Mouse (Mus musculus) testis, adult 2 months (tissue): Measurements from ENCODE around the gene Slc38a1. TPM values are rescaled to one million over a fixed set of nuclear protein-coding genes. Genes with fewer than 3 reads are reported as not detected.

Source experiments
- H3K27ac ChIP-seq: fragments of 200-500 bp; 2 replicates; pipeline ENCODE4 v1.5.1; 2012; ENCODE audit warnings: low read depth, low read length; ENCODE audit not compliant: control insufficient read depth, insufficient read depth
- H3K27me3 ChIP-seq: fragments of 200-500 bp; 2 replicates; pipeline ENCODE4 v1.6.1; 2012; ENCODE audit warnings: mild to moderate bottlenecking, low read length, moderate library complexity; ENCODE audit not compliant: control insufficient read depth, insufficient read depth
- H3K36me3 ChIP-seq: fragments of 200-500 bp; 2 replicates; pipeline ENCODE4 v1.6.1; 2012; ENCODE audit warnings: mild to moderate bottlenecking, low read length; ENCODE audit not compliant: control insufficient read depth, insufficient read depth
- H3K4me1 ChIP-seq: fragments of 200-500 bp; 2 replicates; pipeline ENCODE4 v1.6.1; 2012; ENCODE audit warnings: low read length; ENCODE audit not compliant: control insufficient read depth, insufficient read depth
- H3K4me3 ChIP-seq: fragments of 200-500 bp; 2 replicates; pipeline ENCODE4 v1.5.1; 2012; ENCODE audit warnings: low read depth, mild to moderate bottlenecking, low read length, moderate library complexity, mixed read lengths; ENCODE audit not compliant: control insufficient read depth
- CTCF ChIP-seq: fragments of 200-500 bp; IDR thresholded peaks from 2 replicates; pipeline ENCODE4 v1.5.1; 2012; ENCODE audit warnings: low read depth, mild to moderate bottlenecking, inconsistent platforms, low read length, moderate library complexity; ENCODE audit not compliant: control insufficient read depth, insufficient read depth, insufficient replicate concordance
- POLR2A ChIP-seq: fragments of 200-500 bp; IDR thresholded peaks from 2 replicates; pipeline ENCODE4 v1.6.1; 2012; ENCODE audit warnings: low read depth, mild to moderate bottlenecking, inconsistent platforms, low read length, moderate library complexity; ENCODE audit not compliant: control insufficient read depth
- polyA plus RNA-seq: library from polyadenylated mRNA; depleted of rRNA; stranded (reverse); fragments of >200 nt; gene quantifications from 2 replicates; pipeline ENCODE4 v1.2.3, GENCODE M21; 2012; rRNA removed

Gene Slc38a1
- polyA plus RNA-seq, 1 experiment = 2.1 TPM

DNA sequence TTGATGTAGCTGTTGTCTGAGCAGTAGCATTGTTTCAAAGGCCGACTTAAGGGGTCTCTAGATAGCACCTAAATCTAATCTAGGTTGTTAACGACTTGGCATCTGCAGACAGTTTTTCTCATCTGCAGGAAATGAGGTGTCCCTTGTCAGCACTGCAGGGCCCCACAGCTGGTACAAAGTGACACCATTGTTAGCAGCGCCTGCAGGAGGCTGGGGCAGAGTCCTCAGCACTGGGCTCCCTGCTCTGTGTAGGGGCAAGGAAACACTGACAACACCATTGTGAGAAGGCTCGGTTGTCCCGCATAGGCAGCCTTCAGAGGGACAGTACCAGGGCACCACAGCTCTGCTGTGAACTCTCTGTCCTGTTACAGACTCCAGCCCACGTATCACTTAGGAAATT is 115.0 kb downstream of the Slc38a1 start:
- no peaks in the 10 kb centered on the region for H3K36me3 ChIP-seq
- H3K4me1 ChIP-seq = no peaks in the 10 kb centered on the region
- TF ChIP-seq POLR2A (no peak), CTCF (no peak)
- H3K27me3 ChIP-seq = no peaks in the 10 kb centered on the region
- no peak overlapping the region for H3K4me3 ChIP-seq
- H3K27ac ChIP-seq = no peak overlapping the region

DNA sequence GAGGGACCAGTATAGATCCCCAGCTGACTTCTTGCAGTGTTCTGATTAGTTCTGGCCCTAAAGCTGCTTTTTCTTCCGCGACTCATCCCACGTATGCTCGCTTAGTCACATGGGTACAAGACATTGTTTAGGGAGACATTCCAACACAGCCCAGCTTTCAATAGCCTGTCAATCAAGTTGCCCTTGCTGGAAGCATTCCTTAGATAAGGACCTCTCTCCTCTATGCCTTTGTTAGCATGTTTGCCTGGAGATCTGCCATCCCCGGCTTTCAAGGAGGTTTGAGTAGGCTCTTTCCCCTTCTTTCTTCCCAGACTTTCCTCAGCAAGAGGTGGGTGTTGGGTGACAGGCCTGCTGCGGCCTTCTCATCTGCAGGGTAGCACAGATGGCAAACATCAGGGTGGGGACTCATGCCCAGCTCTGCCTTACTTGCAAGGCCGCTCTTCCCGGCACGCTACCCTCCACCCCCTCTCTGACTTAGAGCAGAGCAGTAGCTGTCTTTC is 118.4 kb downstream of the Slc38a1 start:
- TF ChIP-seq POLR2A = no peak

More for the DNA sequence above, 118.4 kb downstream of the Slc38a1 start:
- H3K36me3 ChIP-seq = no peaks in the 10 kb centered on the region
- H3K27ac ChIP-seq = no peak overlapping the region
- H3K4me1 ChIP-seq = no peaks in the 10 kb centered on the region
- H3K4me3 ChIP-seq = no peak overlapping the region
- no peaks in the 10 kb centered on the region for H3K27me3 ChIP-seq

Other genes with a start within 250 kb of the Slc38a1 start
- 5.3 and 5.9 TPM in 2 replicates for gene Scaf11, start 182.1 kb downstream of the Slc38a1 start, polyA plus RNA-seq
- 8.8 and 10.8 TPM in 2 replicates for gene Slc38a2, start 56.8 kb upstream of the Slc38a1 start, polyA plus RNA-seq